Mouse (Mus musculus): Measurements from ENCODE around the gene Gm17571. TPM values are rescaled to one million over a fixed set of nuclear protein-coding genes. Genes with fewer than 3 reads are reported as not detected.

Gene Gm17571
- not detected in 2 replicates for polyA plus RNA-seq (2014; fragmentation: Nextera tagmentation; extraction: Ambion mirVana)

DNA sequence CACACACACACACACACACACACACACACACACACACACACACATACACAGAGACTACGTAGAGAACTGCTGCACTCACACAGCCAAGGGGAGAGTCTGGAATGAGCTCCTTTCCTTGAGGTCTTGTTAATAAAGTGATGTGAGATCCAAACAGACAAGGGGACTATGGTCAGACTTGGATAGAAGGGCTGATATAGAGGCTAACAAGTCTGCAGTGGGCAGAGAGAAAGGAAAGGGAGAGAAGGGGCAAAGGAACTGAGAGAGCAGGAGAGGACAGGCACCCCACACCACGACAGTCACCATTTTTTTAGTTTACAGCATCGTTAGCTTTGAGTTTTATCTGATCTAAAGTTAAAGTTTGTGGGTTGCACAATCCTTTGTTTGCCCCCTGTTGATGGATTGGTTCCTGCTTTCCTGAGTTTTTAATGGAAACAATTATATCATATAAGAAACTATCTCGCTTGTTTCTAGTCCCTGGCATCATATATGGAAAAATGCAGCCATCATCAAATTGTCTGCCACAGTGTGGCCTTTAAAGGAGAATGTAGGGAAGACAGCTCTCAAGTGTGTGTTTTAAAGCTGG lies at the start of gene Gm17571:
Gene Gm17571, minus strand, starts transcription at position 51 of the 583 bp plus-strand sequence.
- H3K9ac ChIP-seq (replicated peaks; ENCODE audit: low read depth, low read length), result no peak within 1 kb of the TSS
- H3K27ac ChIP-seq (ENCODE audit: low read depth, low read length), result no peak within 1 kb of the TSS
- ATAC-seq (ENCODE audit: low read depth), result no peak
- no peaks in the 10 kb centered on the region for H3K27me3 ChIP-seq (ENCODE audit: control insufficient read depth, insufficient read depth, low read length)
- peaks cover 7% of the 10 kb centered on the region; the same call in 1 of the 2 replicates for H3K4me1 ChIP-seq (ENCODE audit: control insufficient read depth, insufficient read depth, low read length)
- H3K4me3 ChIP-seq (ENCODE audit: low read depth, low read length), result no peak within 1 kb of the TSS
- H3K9me3 ChIP-seq (ENCODE audit: control insufficient read depth, low read length), result no peaks in the 10 kb centered on the region
- H3K4me2 ChIP-seq (ENCODE audit: low read depth, low read length), result no peak within 1 kb of the TSS
- 83% methylated on average over 4 of the region's 4 CpGs for WGBS
- no peaks in the 10 kb centered on the region for H3K36me3 ChIP-seq (ENCODE audit: control insufficient read depth, insufficient read depth, low read length)

DNA sequence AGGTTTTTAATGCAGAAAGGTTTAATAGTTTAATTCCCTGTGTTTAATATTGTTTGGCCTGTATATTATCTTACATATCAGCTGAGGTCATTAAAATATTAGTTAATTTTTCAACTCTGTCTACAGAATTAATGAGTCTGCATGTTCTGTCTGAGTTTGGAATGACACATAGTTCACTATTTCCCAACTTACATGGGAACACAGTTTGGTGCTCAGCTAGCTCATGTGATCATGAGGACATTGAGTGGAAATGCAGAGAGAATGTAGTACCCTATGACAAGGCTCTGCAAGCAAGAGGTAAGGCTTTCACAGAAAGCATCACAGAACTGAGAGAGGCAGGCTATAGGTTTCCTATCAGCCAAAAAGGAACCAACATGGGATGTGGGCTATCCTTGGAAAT lies 49.0 kb upstream of the Gm17571 start:
- H3K9me3 ChIP-seq (ENCODE audit: control insufficient read depth, low read length), result no peaks in the 10 kb centered on the region
- ATAC-seq (ENCODE audit: low read depth), result no peak
- H3K4me2 ChIP-seq (ENCODE audit: low read depth, low read length), result no peak overlapping the region
- H3K4me3 ChIP-seq (ENCODE audit: low read depth, low read length), result no peak overlapping the region
- H3K27me3 ChIP-seq (ENCODE audit: control insufficient read depth, insufficient read depth, low read length), result no peaks in the 10 kb centered on the region
- no peaks in the 10 kb centered on the region for H3K36me3 ChIP-seq (ENCODE audit: control insufficient read depth, insufficient read depth, low read length)
- H3K4me1 ChIP-seq (ENCODE audit: control insufficient read depth, insufficient read depth, low read length), result no peaks in the 10 kb centered on the region
- no peak overlapping the region for H3K9ac ChIP-seq (replicated peaks; ENCODE audit: low read depth, low read length)
- no peak overlapping the region for H3K27ac ChIP-seq (ENCODE audit: low read depth, low read length)

DNA sequence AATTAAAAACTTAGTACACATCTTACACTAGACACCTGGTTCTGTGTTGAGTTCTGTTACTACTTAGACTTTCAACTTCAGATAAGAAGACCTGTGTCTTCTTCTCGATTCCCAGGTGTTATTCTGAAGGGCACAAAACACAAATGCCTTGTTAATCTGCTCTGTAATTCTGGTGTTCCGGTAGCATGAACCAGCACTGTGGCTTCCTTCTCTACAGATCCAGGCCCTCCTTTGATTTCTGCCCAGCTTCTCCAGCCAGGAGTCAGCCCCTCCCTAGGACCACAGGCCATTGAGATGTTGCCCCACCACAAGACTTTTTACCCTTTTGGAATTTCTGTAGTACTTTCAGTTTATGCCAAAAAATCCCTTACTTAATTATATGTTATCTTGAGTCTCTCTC lies 47.2 kb upstream of the Gm17571 start:
- no peak overlapping the region for H3K4me2 ChIP-seq (ENCODE audit: low read depth, low read length)
- WGBS, result 97% methylated on average over 2 of the region's 2 CpGs
- H3K27me3 ChIP-seq (ENCODE audit: control insufficient read depth, insufficient read depth, low read length), result no peaks in the 10 kb centered on the region
- no peaks in the 10 kb centered on the region for H3K9me3 ChIP-seq (ENCODE audit: control insufficient read depth, low read length)
- no peaks in the 10 kb centered on the region for H3K36me3 ChIP-seq (ENCODE audit: control insufficient read depth, insufficient read depth, low read length)
- no peak overlapping the region for H3K27ac ChIP-seq (ENCODE audit: low read depth, low read length)
- no peak overlapping the region for H3K4me3 ChIP-seq (ENCODE audit: low read depth, low read length)
- H3K9ac ChIP-seq (replicated peaks; ENCODE audit: low read depth, low read length), result no peak overlapping the region
- ATAC-seq (ENCODE audit: low read depth), result no peak
- no peaks in the 10 kb centered on the region for H3K4me1 ChIP-seq (ENCODE audit: control insufficient read depth, insufficient read depth, low read length)

DNA sequence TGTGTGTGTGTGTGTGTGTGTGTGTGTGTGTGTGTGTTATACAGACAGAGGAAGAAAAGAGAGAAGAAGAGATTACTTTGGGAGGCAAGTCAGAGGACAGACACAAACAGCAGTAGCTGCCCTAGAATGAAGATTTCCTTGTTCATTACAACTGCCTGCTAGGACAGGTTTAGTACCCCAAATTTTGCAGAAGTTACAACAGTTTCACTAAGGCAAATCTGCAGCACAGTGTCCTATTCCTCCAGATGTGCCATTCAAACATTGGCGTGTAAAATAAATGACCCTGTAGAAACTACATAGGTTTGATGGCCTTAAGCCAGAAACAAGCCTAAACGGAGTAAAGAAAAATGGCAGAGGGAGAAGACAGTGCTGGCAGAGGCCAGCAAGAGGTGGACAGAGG lies 46.3 kb upstream of the Gm17571 start:
- no peak overlapping the region for H3K9ac ChIP-seq (replicated peaks; ENCODE audit: low read depth, low read length)
- no peaks in the 10 kb centered on the region for H3K36me3 ChIP-seq (ENCODE audit: control insufficient read depth, insufficient read depth, low read length)
- no peaks in the 10 kb centered on the region for H3K4me1 ChIP-seq (ENCODE audit: control insufficient read depth, insufficient read depth, low read length)
- 75% methylated on average over 2 of the region's 2 CpGs for WGBS
- H3K4me3 ChIP-seq (ENCODE audit: low read depth, low read length), result no peak overlapping the region
- H3K27ac ChIP-seq (ENCODE audit: low read depth, low read length), result no peak overlapping the region
- no peaks in the 10 kb centered on the region for H3K9me3 ChIP-seq (ENCODE audit: control insufficient read depth, low read length)
- no peak for ATAC-seq (ENCODE audit: low read depth)
- no peaks in the 10 kb centered on the region for H3K27me3 ChIP-seq (ENCODE audit: control insufficient read depth, insufficient read depth, low read length)
- no peak overlapping the region for H3K4me2 ChIP-seq (ENCODE audit: low read depth, low read length)

- WGBS, result 88% methylated on average over 9 of the region's 9 CpGs
- Histone ChIP-seq H3K4me3 (ENCODE audit: low read depth, low read length) (no peak overlapping the region), H3K27me3 (ENCODE audit: control insufficient read depth, insufficient read depth, low read length) (no peaks in the 10 kb centered on the region), H3K9me3 (ENCODE audit: control insufficient read depth, low read length) (no peaks in the 10 kb centered on the region), H3K4me1 (ENCODE audit: control insufficient read depth, insufficient read depth, low read length) (no peaks in the 10 kb centered on the region), H3K27ac (ENCODE audit: low read depth, low read length) (no peak overlapping the region), H3K36me3 (ENCODE audit: control insufficient read depth, insufficient read depth, low read length) (no peaks in the 10 kb centered on the region), H3K4me2 (ENCODE audit: low read depth, low read length) (no peak overlapping the region), H3K9ac (replicated peaks; ENCODE audit: low read depth, low read length) (no peak overlapping the region)
- ATAC-seq (ENCODE audit: low read depth), result no peak
Observed at GRCm38 (mm10) chr9:13491854-13492620, 45.5 kb upstream of the Gm17571 start.

DNA sequence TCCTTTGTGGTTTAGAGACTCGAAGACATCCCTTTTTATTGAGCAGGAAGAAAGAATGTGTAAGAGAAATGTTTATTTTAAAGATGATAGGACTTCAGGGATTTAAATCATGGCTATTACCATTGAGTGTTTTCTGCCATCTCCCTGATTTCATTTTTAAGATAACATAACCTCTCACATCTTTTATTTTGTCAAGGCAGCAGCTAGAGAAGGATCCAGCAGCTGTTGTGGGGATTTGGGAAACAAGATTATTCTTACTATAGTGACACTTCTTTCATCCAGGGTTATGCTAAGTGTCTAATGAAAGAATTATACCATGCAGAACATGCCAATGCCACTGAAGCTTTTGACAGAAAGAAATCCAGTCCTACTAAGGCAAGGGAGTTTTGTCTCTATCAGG lies 44.6 kb upstream of the Gm17571 start:
- H3K27me3 ChIP-seq (ENCODE audit: control insufficient read depth, insufficient read depth, low read length), result no peaks in the 10 kb centered on the region
- 52% methylated on average over 1 of the region's 1 CpGs for WGBS
- H3K9me3 ChIP-seq (ENCODE audit: control insufficient read depth, low read length), result no peaks in the 10 kb centered on the region
- H3K9ac ChIP-seq (replicated peaks; ENCODE audit: low read depth, low read length), result no peak overlapping the region
- H3K27ac ChIP-seq (ENCODE audit: low read depth, low read length), result no peak overlapping the region
- H3K4me2 ChIP-seq (ENCODE audit: low read depth, low read length), result no peak overlapping the region
- H3K4me1 ChIP-seq (ENCODE audit: control insufficient read depth, insufficient read depth, low read length), result no peaks in the 10 kb centered on the region
- no peak overlapping the region for H3K4me3 ChIP-seq (ENCODE audit: low read depth, low read length)
- no peaks in the 10 kb centered on the region for H3K36me3 ChIP-seq (ENCODE audit: control insufficient read depth, insufficient read depth, low read length)
- ATAC-seq (ENCODE audit: low read depth), result no peak

- Histone ChIP-seq H3K27me3 (ENCODE audit: control insufficient read depth, insufficient read depth, low read length) (no peaks in the 10 kb centered on the region), H3K9ac (replicated peaks; ENCODE audit: low read depth, low read length) (no peak overlapping the region), H3K4me2 (ENCODE audit: low read depth, low read length) (no peak overlapping the region), H3K4me3 (ENCODE audit: low read depth, low read length) (no peak overlapping the region), H3K27ac (ENCODE audit: low read depth, low read length) (no peak overlapping the region), H3K36me3 (ENCODE audit: control insufficient read depth, insufficient read depth, low read length) (no peaks in the 10 kb centered on the region), H3K4me1 (ENCODE audit: control insufficient read depth, insufficient read depth, low read length) (no peaks in the 10 kb centered on the region), H3K9me3 (ENCODE audit: control insufficient read depth, low read length) (no peaks in the 10 kb centered on the region)
- 81% methylated on average over 1 of the region's 1 CpGs for WGBS
- ATAC-seq (ENCODE audit: low read depth), result no peak
Observed at GRCm38 (mm10) chr9:13485914-13486313, 39.4 kb upstream of the Gm17571 start.

DNA sequence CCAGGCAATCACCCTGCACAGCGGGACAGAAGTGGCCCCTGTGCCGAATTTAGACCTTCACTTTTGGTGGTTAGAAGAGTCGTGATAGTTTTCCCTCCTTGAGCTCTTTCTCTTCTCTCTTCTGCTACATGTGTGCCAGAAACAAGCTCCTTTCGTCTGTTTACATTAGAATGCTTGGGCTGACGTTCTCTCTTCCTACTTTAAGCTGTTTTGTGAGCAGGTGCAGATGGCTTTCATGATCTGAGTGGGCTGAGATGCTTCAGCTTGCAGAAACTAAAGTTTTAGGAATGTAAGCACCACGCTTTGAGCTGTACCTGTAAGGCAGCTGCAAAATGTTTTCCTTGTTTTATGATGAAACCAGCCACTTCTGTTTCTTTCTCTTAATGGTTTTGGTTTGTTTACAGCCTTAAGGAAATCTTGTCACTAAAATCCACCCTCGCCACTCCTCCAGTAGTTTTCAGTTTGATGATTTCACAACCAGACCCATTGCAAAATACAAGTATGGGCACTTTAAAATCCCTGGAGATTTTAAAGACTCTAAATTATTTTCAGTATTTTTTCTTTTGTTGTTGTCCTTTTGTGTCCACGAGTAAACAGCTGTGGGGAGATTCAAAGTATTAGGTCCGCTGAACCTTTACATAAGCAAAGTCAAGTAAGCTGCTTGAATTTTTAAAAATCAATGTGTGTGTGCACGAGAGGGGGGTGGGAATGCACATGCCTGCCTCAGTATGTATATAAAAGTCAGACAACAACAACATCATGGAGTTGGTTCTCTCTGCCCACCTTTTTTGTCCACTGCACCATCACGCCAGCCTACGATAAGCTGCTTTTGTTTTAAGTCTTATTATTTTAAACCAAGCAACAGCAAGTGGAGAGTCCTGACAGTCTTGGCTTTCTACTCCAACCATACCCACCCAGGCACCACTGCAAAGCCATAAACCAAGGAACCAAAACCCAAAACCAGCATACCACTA lies 38.0 kb upstream of the Gm17571 start:
- Histone ChIP-seq H3K36me3 (ENCODE audit: control insufficient read depth, insufficient read depth, low read length) (no peaks in the 10 kb centered on the region), H3K4me2 (ENCODE audit: low read depth, low read length) (no peak overlapping the region), H3K4me1 (ENCODE audit: control insufficient read depth, insufficient read depth, low read length) (0 out of 2 replicates have a peak, but pooled peaks cover 4% of the 10 kb centered on the region), H3K27me3 (ENCODE audit: control insufficient read depth, insufficient read depth, low read length) (no peaks in the 10 kb centered on the region), H3K9ac (replicated peaks; ENCODE audit: low read depth, low read length) (no peak overlapping the region), H3K9me3 (ENCODE audit: control insufficient read depth, low read length) (no peaks in the 10 kb centered on the region), H3K4me3 (ENCODE audit: low read depth, low read length) (no peak overlapping the region), H3K27ac (ENCODE audit: low read depth, low read length) (no peak overlapping the region)
- ATAC-seq (ENCODE audit: low read depth), result no peak
- WGBS, result 61% methylated on average over 12 of the region's 12 CpGs
